Mouse (Mus musculus) embryonic fibroblast, embryonic 13.5 days (primary cell): ENCODE data around the gene Srrm2.

Experiments
- CTCF ChIP-seq: IDR thresholded peaks from 2 replicates; pipeline ENCODE4 v1.5.1; 2011; ENCODE audit warnings: mild to moderate bottlenecking, control low read depth, low read length, moderate library complexity, borderline replicate concordance; ENCODE audit not compliant: insufficient read depth
- POLR2A ChIP-seq: IDR thresholded peaks from 2 replicates; pipeline ENCODE4 v1.6.1; 2011; ENCODE audit warnings: low read depth, mild to moderate bottlenecking, control low read depth, low read length, moderate library complexity

DNA sequence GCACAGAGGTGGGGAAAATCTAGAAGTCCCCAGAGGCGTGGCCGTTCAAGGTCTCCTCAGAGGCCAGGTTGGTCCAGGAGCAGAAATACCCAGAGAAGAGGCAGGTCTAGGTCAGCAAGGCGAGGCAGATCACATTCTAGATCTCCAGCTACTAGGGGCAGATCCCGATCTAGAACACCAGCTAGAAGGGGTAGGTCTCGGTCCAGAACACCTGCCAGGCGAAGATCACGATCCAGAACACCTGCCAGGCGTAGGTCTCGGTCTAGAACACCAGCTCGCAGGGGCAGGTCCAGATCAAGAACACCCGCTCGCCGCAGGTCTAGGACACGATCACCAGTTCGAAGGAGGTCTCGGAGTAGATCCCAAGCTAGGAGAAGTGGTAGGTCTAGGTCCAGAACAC is 25.3 kb downstream of the Srrm2 start:
- no peak for TF ChIP-seq CTCF
- TF ChIP-seq POLR2A, result no peak
